Comparison of ENCODE assay signal across 20 mouse cellular contexts in genomic region chr9:52173937-52174336, GRCm38 (mm10). TPM values are rescaled to one million over a fixed set of nuclear protein-coding genes. Genes with fewer than 3 reads are reported as not detected.
A peak's percentile ranks its signal among the peaks of the same experiment; 100 is the strongest.
DNase-seq lines count a peak whose midpoint lies in the region; ATAC-seq and TF ChIP-seq lines count a peak whose summit lies in the region.
"Had no signal": no experiment of that assay in that cellular context is flagged by ENCODE, and none has a peak within 500 bp of the region (broad histone marks: within the 10 kb centered on the region; RNA-seq: fewer than 3 reads in every experiment).

No protein-coding gene starts in this region.

- H3K36me3 ChIP-seq in MEL (ENCODE audit: control insufficient read depth in 1 of 2, insufficient read depth in 2 of 2, low read length in 2 of 2), result peaks cover 0 to 38% of the 10 kb centered on the region in 2 experiments; a peak in 2 of 4 replicates
- no peaks in the 10 kb centered on the region for H3K36me3 ChIP-seq in macrophage (ENCODE audit: inconsistent target)
- H3K36me3 ChIP-seq in midbrain, embryonic 15.5 days (replicated peaks), result no peaks in the 10 kb centered on the region
- H3K36me3 ChIP-seq: embryonic facial prominence, embryonic 10.5 days; embryonic facial prominence, embryonic 12.5 days; forebrain, embryonic 15.5 days; G1E had no signal

- H3K79me2 ChIP-seq in MEL (ENCODE audit: control insufficient read depth, insufficient read depth, low read length, poor library complexity) (no peaks in the 10 kb centered on the region), macrophage (ENCODE audit: inconsistent target) (no peaks in the 10 kb centered on the region)

- no peak overlapping the region for H3K9ac ChIP-seq in MEL (ENCODE audit: control insufficient read depth, low read depth, low read length, poor library complexity, severe bottlenecking)
- no peak overlapping the region for H3K9ac ChIP-seq in midbrain, embryonic 15.5 days
- H3K9ac ChIP-seq: embryonic facial prominence, embryonic 12.5 days; forebrain, embryonic 13.5 days; forebrain, embryonic 15.5 days; forebrain, postnatal 0 days had no signal

- TF ChIP-seq CTCF in MEL (IDR thresholded peaks at IDR 0.05 in 2 of 3, conservative IDR thresholded peaks at IDR 0.05 in 1 of 3; ENCODE audit: control insufficient read depth in 1 of 3, insufficient read depth in 1 of 3, low read depth in 2 of 3, low read length in 3 of 3, poor library complexity in 1 of 3, severe bottlenecking in 1 of 3), result no peak

- H3K27ac ChIP-seq in MEL (ENCODE audit: control insufficient read depth, low read depth, low read length), result no peak overlapping the region
- H3K27ac ChIP-seq in macrophage, result peak overlapping the region; percentile 41
- H3K27ac ChIP-seq in midbrain, embryonic 15.5 days, result no peak overlapping the region
- H3K27ac ChIP-seq: embryonic facial prominence, embryonic 10.5 days; embryonic facial prominence, embryonic 12.5 days; forebrain, embryonic 13.5 days; forebrain, embryonic 15.5 days had no signal

- TF ChIP-seq POLR2A in MEL (IDR thresholded peaks at IDR 0.05; ENCODE audit: control insufficient read depth in 1 of 2, insufficient read depth in 1 of 2, low read depth in 1 of 2, low read length in 2 of 2, poor library complexity in 1 of 2), result no peak

- DNase-seq in 416B (ENCODE audit: low read depth) (peak; percentile 41), MEL (ENCODE audit: low read depth, low spot score) (no peak)
- no peak for DNase-seq in layer of hippocampus, postnatal 14 days (ENCODE audit: low spot score in 2 of 2)
- no peak for DNase-seq in kidney, postnatal 10 days
- DNase-seq: adrenal gland, adult 2 months; adrenal gland, postnatal 10 days; adrenal gland, postnatal 25 days; cerebellum, adult 11-12 months; cerebellum, adult 2 months; cerebellum, adult 9-10 months; cerebellum, postnatal 10 days; cerebellum, postnatal 25 days; forebrain, postnatal 0 days had no signal

- H3K4me2 ChIP-seq in midbrain, embryonic 15.5 days, result no peak overlapping the region
- H3K4me2 ChIP-seq: embryonic facial prominence, embryonic 12.5 days; forebrain, embryonic 13.5 days; forebrain, embryonic 15.5 days had no signal

- TF ChIP-seq EP300 in MEL (IDR thresholded peaks at IDR 0.05; ENCODE audit: low read depth in 1 of 2, low read length in 2 of 2), result no peak

- no peaks in the 10 kb centered on the region for H3K27me3 ChIP-seq in MEL (ENCODE audit: control insufficient read depth in 1 of 2, insufficient read depth in 2 of 2, low read length in 2 of 2)
- no peaks in the 10 kb centered on the region for H3K27me3 ChIP-seq in midbrain, embryonic 15.5 days (replicated peaks)
- H3K27me3 ChIP-seq: forebrain, embryonic 15.5 days had no signal

- TF ChIP-seq RAD21 in MEL (IDR thresholded peaks at IDR 0.05; ENCODE audit: low read depth, low read length), result no peak

- H3K4me3 ChIP-seq in MEL (ENCODE audit: control insufficient read depth in 1 of 2, insufficient read depth in 1 of 2, low read depth in 2 of 2, low read length in 2 of 2), result no peak overlapping the region
- no peak overlapping the region for H3K4me3 ChIP-seq in macrophage (ENCODE audit: inconsistent target)
- H3K4me3 ChIP-seq in midbrain, embryonic 15.5 days, result no peak overlapping the region
- H3K4me3 ChIP-seq: embryonic facial prominence, embryonic 10.5 days; embryonic facial prominence, embryonic 12.5 days; forebrain, embryonic 13.5 days; forebrain, embryonic 15.5 days had no signal

- ATAC-seq in midbrain, embryonic 15.5 days (replicated peaks), result no peak
- ATAC-seq: forebrain, embryonic 13.5 days; forebrain, embryonic 15.5 days; forebrain, postnatal 0 days had no signal

- WGBS in macrophage (ENCODE audit: missing documents), result 40% methylated on average over 2 of the region's 2 CpGs
- 94% methylated on average over 2 of the region's 2 CpGs for WGBS in midbrain, embryonic 15.5 days

- H3K9me3 ChIP-seq in MEL (replicated peaks; ENCODE audit: insufficient read depth, low read length), result no peaks in the 10 kb centered on the region
- H3K9me3 ChIP-seq in midbrain, embryonic 15.5 days, result no peaks in the 10 kb centered on the region
- H3K9me3 ChIP-seq: embryonic facial prominence, embryonic 10.5 days; embryonic facial prominence, embryonic 12.5 days; forebrain, embryonic 13.5 days; forebrain, embryonic 15.5 days; G1E had no signal

- H3K4me1 ChIP-seq in MEL (ENCODE audit: control insufficient read depth in 1 of 2, insufficient read depth in 2 of 2, low read length in 2 of 2), result peaks cover 12 to 46% of the 10 kb centered on the region in 2 experiments
- H3K4me1 ChIP-seq in midbrain, embryonic 15.5 days, result peaks cover 8% of the 10 kb centered on the region
- H3K4me1 ChIP-seq: embryonic facial prominence, embryonic 12.5 days had no signal

TF ChIP-seq in MEL, 35 proteins besides CTCF, POLR2A, EP300 and RAD21:
- TF ChIP-seq MAX (IDR thresholded peaks at IDR 0.05; ENCODE audit: low read length) (no peak), POLR2AphosphoS5 (IDR thresholded peaks at IDR 0.05; ENCODE audit: borderline replicate concordance, low read depth, low read length) (no peak), MEF2A (IDR thresholded peaks at IDR 0.05; ENCODE audit: extremely low read depth, insufficient replicate concordance, low read depth, low read length, poor library complexity, severe bottlenecking) (peak; percentile 48; the same call in 1 of the 2 replicates), RCOR1 (IDR thresholded peaks at IDR 0.05; ENCODE audit: low read depth, low read length) (peak; percentile 28; the same call in 1 of the 2 replicates)
TF ChIP-seq in MEL: peak in this region for 2.

RNA-seq across cellular contexts. Expression of gene Zc3h12c, which starts 5.6 kb away (rescaled TPM):
- 1.3 and 1.7 TPM in 2 replicates for total RNA-seq in MEL (2012; rRNA removed)
- polyA plus RNA-seq in MEL (2012; ENCODE audit: insufficient read depth in 1 of 2, insufficient read length in 2 of 2, low read depth in 1 of 2, low replicate concordance in 2 of 2, missing spikeins in 1 of 2) (1 to 10 TPM in 1 of 2 experiments, not detected in 1; 1.3 TPM), macrophage (2018) (2.5 to 5.8 TPM (median 4.9 TPM) in 3 replicates)
- 100 to 1,000 TPM in 11 of 26 experiments, 10 to 100 TPM in 15; 11.0 to 391 (median 76.0) TPM for total RNA-seq in macrophage (2018; cell fraction: chromatin; rRNA removed)
- total RNA-seq in macrophage (2018; cell fraction: cytosol; rRNA removed), result 100 to 1,000 TPM in 7 of 26 experiments, 10 to 100 TPM in 14, 1 to 10 TPM in 5; 8.9 to 172 (median 26.5) TPM
- total RNA-seq in macrophage (2018; cell fraction: nucleus; rRNA removed), result 100 to 1,000 TPM in 15 of 26 experiments, 10 to 100 TPM in 11; 20.7 to 445 (median 175) TPM
- 10 to 100 TPM in 1 of 2 experiments, 1 to 10 TPM in 1; 9.9 to 10.3 TPM for total RNA-seq in layer of hippocampus, postnatal 14 days (2021)
- polyA plus RNA-seq in midbrain, embryonic 15.5 days (2015; fragmentation: Nextera tagmentation; extraction: Ambion mirVana), result 6.0 and 6.4 TPM in 2 replicates
